Mouse (Mus musculus) liver, adult 2 months (tissue): ENCODE measurements around the gene Nop10.
"Not testable (repeated sequence)": the region's sequence is repeated elsewhere in the genome, so short reads cannot be mapped to it uniquely, and the experiment has no call there.

Experiments used
- CTCF ChIP-seq: fragments of 200-500 bp; IDR thresholded peaks from 2 replicates; pipeline ENCODE4 v1.5.1; 2011; ENCODE audit warnings: low read depth, low read length, control low read depth
- POLR2A ChIP-seq: fragments of 200-500 bp; IDR thresholded peaks from 2 replicates; pipeline ENCODE4 v1.6.1; 2011; ENCODE audit warnings: low read length, control low read depth; ENCODE audit not compliant: insufficient read depth; ENCODE audit errors: extremely low read depth

- not testable (repeated sequence) for TF ChIP-seq POLR2A, CTCF
These were observed 24.3 kb downstream of the Nop10 start for GRCm38 (mm10) chr2:112286062-112286461.
